Mouse (Mus musculus) MN1 (cell line): ENCODE measurements around the gene 4930513O06Rik.

Experiments used
- DNase-seq: peaks from one replicate; pipeline ENCODE4 v3.0.0-alpha.2; 2016; ENCODE audit warnings: low spot score

Gene 4930513O06Rik

DNA sequence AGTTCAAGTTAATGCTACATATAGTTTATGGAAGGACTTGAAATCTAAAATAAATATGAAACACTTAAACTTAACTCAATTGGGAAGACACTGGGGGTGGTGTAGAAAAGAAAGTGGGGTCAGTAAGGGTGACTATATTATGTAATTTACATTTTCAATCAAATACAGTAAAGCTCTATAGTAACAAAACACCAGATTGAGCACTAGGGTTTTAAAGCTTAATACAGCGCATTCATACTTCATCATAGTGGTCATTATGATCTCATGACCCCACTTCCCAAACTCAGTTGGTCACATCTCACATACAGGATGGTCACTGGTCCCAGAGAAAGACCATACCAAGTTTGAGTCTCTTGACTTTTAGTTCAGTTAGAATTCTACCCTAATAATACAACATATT lies at the start of gene 4930513O06Rik:
4930513O06Rik (plus strand) TSS at position 301 of the 400 bp plus-strand sequence.
- DNase-seq = no peak

- no peak for DNase-seq
Measured at GRCm38 (mm10) chrX:139037666-139038065, 48.4 kb upstream of the 4930513O06Rik start.

DNA sequence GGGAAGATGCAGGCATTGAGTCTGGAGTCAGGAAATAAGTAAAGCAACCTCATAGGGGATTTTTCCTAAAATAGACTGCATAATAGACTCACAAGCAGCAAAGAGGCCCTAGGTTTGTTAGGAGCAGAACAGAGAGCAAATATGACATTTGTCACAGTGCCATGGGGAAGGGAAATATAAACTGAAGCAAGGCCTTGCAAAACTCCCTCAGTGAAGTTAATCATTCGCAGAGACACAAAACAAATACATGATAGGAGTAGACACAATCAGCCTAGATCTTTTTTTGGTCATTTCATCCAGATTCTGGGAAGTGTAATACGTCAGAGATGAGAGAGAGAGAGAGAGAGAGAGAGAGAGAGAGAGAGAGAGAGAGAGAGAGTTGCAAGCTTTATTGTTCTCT lies 46.7 kb upstream of the 4930513O06Rik start:
- DNase-seq = no peak

GRCm38 (mm10) chrX:139041148-139041547 lies 44.9 kb upstream of the 4930513O06Rik start:
- no peak for DNase-seq

GRCm38 (mm10) chrX:139051976-139052375 lies 34.1 kb upstream of the 4930513O06Rik start:
- DNase-seq = no peak

GRCm38 (mm10) chrX:139053149-139053548 lies 32.9 kb upstream of the 4930513O06Rik start:
- no peak for DNase-seq

DNA sequence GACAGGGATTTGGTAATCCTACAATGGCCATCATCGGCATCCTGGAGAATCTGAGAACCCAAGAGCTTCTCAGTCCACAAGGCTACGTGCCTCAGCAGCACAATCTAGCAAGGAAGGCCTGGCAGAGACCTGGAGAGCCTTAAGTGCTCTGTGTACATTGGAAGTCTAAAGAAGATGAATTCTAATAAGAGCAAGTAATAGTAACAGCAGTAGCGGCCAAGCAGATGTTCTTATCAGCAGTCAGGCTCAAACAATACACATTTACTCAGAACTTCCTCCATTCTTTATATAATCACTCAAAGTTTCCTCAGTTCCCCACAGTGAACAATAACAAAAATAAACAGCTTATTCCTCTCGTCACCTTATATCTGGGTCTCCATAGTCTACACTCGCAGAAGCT lies 22.0 kb upstream of the 4930513O06Rik start:
- no peak for DNase-seq

GRCm38 (mm10) chrX:139078493-139078892 lies 7.5 kb upstream of the 4930513O06Rik start:
- no peak for DNase-seq

DNA sequence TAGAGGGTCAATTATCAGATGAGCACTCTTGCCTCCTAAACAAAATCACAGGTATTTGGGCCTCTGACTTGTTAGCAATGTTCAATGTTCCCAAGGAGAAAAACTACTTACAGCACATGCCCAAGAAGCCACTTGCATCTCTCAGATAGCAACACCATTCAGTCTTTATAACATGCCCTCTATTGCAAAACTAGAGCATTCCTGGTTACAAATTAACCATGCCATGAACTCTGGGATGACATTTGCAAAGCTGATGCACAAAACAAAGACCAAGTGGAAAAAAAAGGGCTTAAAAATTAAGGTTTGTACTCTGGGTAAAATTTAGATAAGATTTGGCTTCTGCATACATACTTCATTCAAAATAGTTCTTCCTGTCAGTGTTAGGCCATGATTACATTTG lies 966 bp upstream of the 4930513O06Rik start, which contains the start of gene Serpina7:
Serpina7 (minus strand) TSS at position 160 of the 400 bp plus-strand sequence.
- DNase-seq = no peak

GRCm38 (mm10) chrX:139097197-139097596 lies 11.2 kb downstream of the 4930513O06Rik start:
- DNase-seq = no peak

GRCm38 (mm10) chrX:139134031-139134430 lies 48.0 kb downstream of the 4930513O06Rik start:
- no peak for DNase-seq
